Mouse (Mus musculus) liver, embryonic 13.5 days (tissue): ENCODE measurements around the gene Zfp787. TPM values are rescaled to one million over a fixed set of nuclear protein-coding genes. Genes with fewer than 3 reads are reported as not detected.

Experiments
- ATAC-seq: fragments of 200-750 bp; cut with Nextera tagmentation; 2 replicates; pipeline ENCODE4 v1.8.0; 2017; ENCODE audit warnings: low read depth, mild to moderate bottlenecking, moderate number of reproducible peaks, moderate library complexity
- DNase-seq: peaks from one replicate; pipeline ENCODE4 v3.0.0; 2022
- H3K27ac ChIP-seq: fragments of 300-500 bp; sonication (generic); 2 replicates; pipeline ENCODE4 v1.5.1; 2015; ENCODE audit warnings: moderate library complexity, mild to moderate bottlenecking, inconsistent platforms
- H3K27me3 ChIP-seq: fragments of 300-500 bp; sonication (generic); 2 replicates; pipeline ENCODE4 v1.6.1; 2015; ENCODE audit warnings: mild to moderate bottlenecking, inconsistent platforms
- H3K36me3 ChIP-seq: fragments of 300-500 bp; sonication (generic); 2 replicates; pipeline ENCODE4 v1.6.1; 2015; ENCODE audit warnings: mild to moderate bottlenecking, inconsistent platforms
- H3K4me1 ChIP-seq: fragments of 300-500 bp; sonication (generic); replicated peaks from 2 replicates; pipeline ENCODE4 v1.6.1; 2015; ENCODE audit warnings: inconsistent platforms
- H3K4me2 ChIP-seq: fragments of 300-500 bp; sonication (generic); 2 replicates; pipeline ENCODE4 v1.6.1; 2015; ENCODE audit warnings: inconsistent platforms, mild to moderate bottlenecking, moderate library complexity
- H3K4me3 ChIP-seq: fragments of 300-500 bp; sonication (generic); replicated peaks from 2 replicates; pipeline ENCODE4 v1.5.1; 2015; ENCODE audit warnings: mild to moderate bottlenecking, inconsistent platforms
- H3K9ac ChIP-seq: fragments of 300-500 bp; sonication (generic); 2 replicates; pipeline ENCODE4 v1.6.1; 2015; ENCODE audit warnings: mild to moderate bottlenecking, inconsistent platforms
- H3K9me3 ChIP-seq: fragments of 300-500 bp; sonication (generic); replicated peaks from 2 replicates; pipeline ENCODE4 v1.6.1; 2016; ENCODE audit warnings: inconsistent platforms
- WGBS: fragments of 180-500 bp; shearing (Covaris S2); methylation state at CpG from one replicate; pipeline ENCODE4 v1.1.7; 2015; ENCODE audit not compliant: insufficient replicate concordance; 5-methylcytosine and 5-hydroxymethylcytosine counted together
- polyA plus RNA-seq: library from polyadenylated mRNA; unstranded; fragments of >200 nt; fragmentation: Nextera tagmentation; extraction: Ambion mirVana; gene quantifications from 2 replicates; pipeline ENCODE4 v1.2.1, GENCODE M21; 2015

Gene Zfp787
- polyA plus RNA-seq, 1 experiment from 2014 or later: 9.9 TPM

GRCm38 (mm10) chr7:6119501-6119900, 36.3 kb downstream of the Zfp787 start:
- no peak for DNase-seq
- ATAC-seq: no peak
- 45% methylated on average over 3 of the region's 3 CpGs for WGBS
- Histone ChIP-seq H3K9me3 (no peaks in the 10 kb centered on the region), H3K4me2 (no peak overlapping the region), H3K36me3 (no peaks in the 10 kb centered on the region), H3K27ac (no peak overlapping the region), H3K4me1 (no peaks in the 10 kb centered on the region), H3K4me3 (no peak overlapping the region), H3K27me3 (no peaks in the 10 kb centered on the region), H3K9ac (no peak overlapping the region)

Other genes starting within 250 kb of the Zfp787 start
- gene Vmn1r65, start 145.0 kb downstream of the Zfp787 start, polyA plus RNA-seq: not detected in 2 replicates
- not detected in 2 replicates for gene Nlrp4c, start 110.8 kb downstream of the Zfp787 start, polyA plus RNA-seq
- 19.6 and 21.0 TPM in 2 replicates for gene Zfp444, start 16.2 kb upstream of the Zfp787 start, polyA plus RNA-seq
- not detected in 2 replicates for gene Galp, start 41.1 kb upstream of the Zfp787 start, polyA plus RNA-seq
- gene Zscan5b, start 66.3 kb upstream of the Zfp787 start, polyA plus RNA-seq: not detected in 2 replicates
- not detected in 2 replicates for gene Epp13, start 96.7 kb upstream of the Zfp787 start, polyA plus RNA-seq
- 7.1 and 7.6 TPM in 2 replicates for gene Zfp667, start 130.6 kb upstream of the Zfp787 start, polyA plus RNA-seq
- 1.1 and 1.3 TPM in 2 replicates for gene Zfp583, start 175.3 kb upstream of the Zfp787 start, polyA plus RNA-seq
- gene Gm3854, start 187.8 kb upstream of the Zfp787 start, polyA plus RNA-seq: 0.32 and 0.39 TPM in 2 replicates
- gene Zfp78, start 207.3 kb upstream of the Zfp787 start, polyA plus RNA-seq: 0.88 and 0.97 TPM in 2 replicates
- 1.3 and 1.6 TPM in 2 replicates for gene Zfp28, start 227.3 kb upstream of the Zfp787 start, polyA plus RNA-seq
- not detected in 2 replicates for gene Smim17, start 242.7 kb upstream of the Zfp787 start, polyA plus RNA-seq